Mouse (Mus musculus) liver, postnatal 0 days (tissue): Measurements from ENCODE around the gene Prdx4. TPM values are rescaled to one million over a fixed set of nuclear protein-coding genes. Genes with fewer than 3 reads are reported as not detected.
A peak's percentile ranks its signal among the peaks of the same experiment; 100 is the strongest.
"Not testable (repeated sequence)": the region's sequence is repeated elsewhere in the genome, so short reads cannot be mapped to it uniquely, and the experiment has no call there.

Experiments used
- ATAC-seq: fragments of 200-750 bp; cut with Nextera tagmentation; 2 replicates; pipeline ENCODE4 v1.8.0; 2017; ENCODE audit warnings: mild to moderate bottlenecking, moderate library complexity
- DNase-seq: peaks from one replicate; pipeline ENCODE4 v3.0.0-alpha.2; 2016
- H3K27ac ChIP-seq: fragments of 300-500 bp; sonication (generic); 2 replicates; pipeline ENCODE4 v1.5.1; 2014; ENCODE audit warnings: antibody characterized with exemption, moderate library complexity, mild to moderate bottlenecking, low read depth
- H3K27me3 ChIP-seq: fragments of 300-500 bp; sonication (generic); 2 replicates; pipeline ENCODE4 v1.6.1; 2014; ENCODE audit warnings: low read length, control low read depth, mixed read lengths; ENCODE audit not compliant: insufficient read depth
- H3K36me3 ChIP-seq: fragments of 300-500 bp; sonication (generic); replicated peaks from 2 replicates; pipeline ENCODE4 v1.6.1; 2014; ENCODE audit warnings: mild to moderate bottlenecking, control low read depth, low read length, moderate library complexity, mixed read lengths; ENCODE audit not compliant: insufficient read depth
- H3K4me1 ChIP-seq: fragments of 300-500 bp; sonication (generic); 2 replicates; pipeline ENCODE4 v1.6.1; 2014; ENCODE audit warnings: antibody characterized with exemption, mild to moderate bottlenecking, control low read depth; ENCODE audit not compliant: insufficient read depth
- H3K4me2 ChIP-seq: fragments of 300-500 bp; sonication (generic); 2 replicates; pipeline ENCODE4 v1.6.1; 2014; ENCODE audit warnings: low read depth, mild to moderate bottlenecking, low read length, moderate library complexity, mixed read lengths
- H3K4me3 ChIP-seq: fragments of 300-500 bp; sonication (generic); 2 replicates; pipeline ENCODE4 v1.5.1; 2014; ENCODE audit warnings: low read depth, low read length
- H3K9ac ChIP-seq: fragments of 300-500 bp; sonication (generic); replicated peaks from 2 replicates; pipeline ENCODE4 v1.6.1; 2014; ENCODE audit warnings: mild to moderate bottlenecking, moderate library complexity
- H3K9me3 ChIP-seq: fragments of 300-500 bp; sonication (generic); 2 replicates; pipeline ENCODE4 v1.6.1; 2016; ENCODE audit warnings: mild to moderate bottlenecking, control low read depth, low read length, mixed read lengths
- CTCF ChIP-seq: sonication (generic); IDR thresholded peaks from 2 replicates; pipeline ENCODE4 v1.5.1; 2016; ENCODE audit warnings: antibody characterized with exemption, low read depth
- EP300 ChIP-seq: IDR thresholded peaks from 2 replicates; pipeline ENCODE4 v1.6.1; 2016; ENCODE audit warnings: antibody characterized with exemption, low read depth, mild to moderate bottlenecking
- WGBS: fragments of 180-500 bp; shearing (Covaris S2); extraction: QIAGEN DNeasy Blood & Tissue Kit; methylation state at CpG from one replicate; pipeline ENCODE4 v1.1.7; 2014; ENCODE audit not compliant: insufficient replicate concordance; 5-methylcytosine and 5-hydroxymethylcytosine counted together
- polyA plus RNA-seq: library from polyadenylated mRNA; unstranded; fragments of >200 nt; fragmentation: Nextera tagmentation; extraction: Ambion mirVana; gene quantifications from 2 replicates; pipeline ENCODE4 v1.2.1, GENCODE M21; 2015

The Prdx4 gene
- polyA plus RNA-seq: 234 and 235 TPM in 2 replicates

DNA sequence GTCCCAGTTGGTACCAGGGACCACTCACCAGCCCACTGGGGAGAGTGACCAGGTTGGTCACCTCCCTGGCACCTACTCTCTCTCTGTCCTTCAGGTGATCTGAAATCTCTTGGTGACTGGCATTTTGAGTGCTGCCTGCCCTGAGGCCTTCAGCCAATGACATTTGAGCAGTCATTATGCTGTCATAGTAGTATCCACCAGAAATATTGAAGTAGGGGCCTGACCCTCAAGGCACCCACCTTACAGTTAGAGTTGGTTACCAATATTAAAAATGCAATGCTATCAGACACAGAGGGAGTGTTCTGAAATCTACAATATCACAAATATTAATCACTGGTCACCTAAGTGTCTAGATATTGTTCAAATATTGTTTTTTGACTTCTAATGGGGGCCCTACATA lies at the start of gene Prdx4:
Gene Prdx4 (minus strand): TSS at position 101 of the 400 bp plus-strand sequence.
- Histone ChIP-seq H3K4me2 (no peak within 1 kb of the TSS), H3K27me3 (no peaks in the 10 kb centered on the region), H3K4me1 (no peaks in the 10 kb centered on the region), H3K9ac (no peak within 1 kb of the TSS), H3K4me3 (no peak within 1 kb of the TSS), H3K9me3 (no peaks in the 10 kb centered on the region), H3K36me3 (no peaks in the 10 kb centered on the region), H3K27ac (no peak within 1 kb of the TSS)
- TF ChIP-seq CTCF (no peak), EP300 (no peak)
- no peak for DNase-seq
- ATAC-seq: no peak

DNA sequence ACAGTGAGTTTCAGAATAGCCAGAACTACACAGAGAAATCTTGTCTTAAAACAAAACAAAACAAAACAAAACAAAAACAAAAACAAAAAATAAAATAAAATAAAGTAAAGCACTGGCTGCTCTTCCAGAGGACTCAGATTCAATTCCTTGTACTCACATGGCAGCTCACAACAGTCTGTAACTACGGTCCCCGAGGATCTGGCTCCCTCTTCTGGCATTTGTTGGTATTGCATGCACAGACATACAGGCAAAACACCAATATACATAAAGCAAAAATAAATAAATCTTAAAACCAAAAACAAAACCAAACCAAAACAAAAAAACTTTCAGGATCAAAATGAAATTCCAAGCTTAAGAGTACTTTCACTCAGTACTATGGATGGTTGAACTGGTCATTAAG lies 36.0 kb upstream of the Prdx4 start:
- no peak overlapping the region for H3K4me2 ChIP-seq
- TF ChIP-seq EP300 (no peak), CTCF (peak; percentile 73)
- ATAC-seq (no peak), DNase-seq (peak; percentile 48)
- no peak overlapping the region for H3K9ac ChIP-seq
- H3K27me3 ChIP-seq: no peaks in the 10 kb centered on the region
- H3K27ac ChIP-seq: no peak overlapping the region
- no peaks in the 10 kb centered on the region for H3K4me1 ChIP-seq
- H3K9me3 ChIP-seq: no peaks in the 10 kb centered on the region
- H3K4me3 ChIP-seq: no peak overlapping the region
- no peaks in the 10 kb centered on the region for H3K36me3 ChIP-seq
- 13% methylated on average over 2 of the region's 2 CpGs for WGBS

DNA sequence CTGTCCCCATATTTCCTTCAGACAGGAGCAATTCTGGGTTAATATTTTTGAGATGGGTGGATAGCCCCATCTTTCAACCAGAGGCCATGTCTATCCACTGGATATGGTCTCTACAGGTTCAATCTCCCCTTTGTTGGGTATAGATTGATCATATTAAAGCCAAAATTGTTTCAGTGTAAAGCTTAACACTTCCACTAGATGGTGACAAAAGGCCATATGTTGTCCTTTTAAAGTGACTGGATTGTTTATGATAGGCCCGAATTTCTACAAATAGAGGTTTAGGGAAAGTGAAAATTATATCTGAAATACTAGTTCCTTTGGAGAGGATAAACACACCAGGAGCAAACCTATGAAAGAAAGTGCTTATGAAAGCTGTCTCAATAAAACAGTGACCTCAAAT lies 34.9 kb upstream of the Prdx4 start:
- Histone ChIP-seq H3K4me2 (no peak overlapping the region), H3K4me3 (no peak overlapping the region), H3K27me3 (no peaks in the 10 kb centered on the region), H3K9me3 (no peaks in the 10 kb centered on the region), H3K36me3 (no peaks in the 10 kb centered on the region), H3K27ac (no peak overlapping the region), H3K9ac (no peak overlapping the region), H3K4me1 (no peaks in the 10 kb centered on the region)
- ATAC-seq (no peak), DNase-seq (no peak)
- TF ChIP-seq EP300 (no peak), CTCF (peak; percentile 45)
- WGBS: 51% methylated on average over 1 of the region's 1 CpGs

DNA sequence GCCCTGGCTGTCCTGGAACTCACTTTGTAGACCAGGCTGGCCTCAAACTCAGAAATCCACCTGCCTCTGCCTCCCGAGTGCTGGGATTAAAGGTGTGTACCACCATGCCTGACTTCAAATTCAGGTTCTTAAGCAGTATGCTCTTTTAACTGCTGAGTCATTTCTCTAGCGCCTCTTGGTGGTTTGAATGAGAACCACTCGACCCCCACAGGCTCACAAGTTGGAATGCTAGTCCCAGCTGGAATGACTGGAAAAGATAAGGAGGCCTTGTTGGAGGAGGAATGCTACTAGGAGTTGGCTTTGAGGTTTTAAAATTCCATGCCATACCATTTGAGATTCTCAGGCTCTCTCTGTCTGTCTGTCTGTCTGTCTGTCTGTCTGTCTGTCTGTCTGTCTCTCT lies 29.6 kb upstream of the Prdx4 start:
- H3K27ac ChIP-seq, DNase-seq, H3K4me2 ChIP-seq, ATAC-seq, H3K9ac ChIP-seq, H3K27me3 ChIP-seq, H3K4me1 ChIP-seq, H3K36me3 ChIP-seq, H3K4me3 ChIP-seq, H3K9me3 ChIP-seq: not testable (repeated sequence)
- WGBS: 38% methylated on average over 3 of the region's 3 CpGs

DNA sequence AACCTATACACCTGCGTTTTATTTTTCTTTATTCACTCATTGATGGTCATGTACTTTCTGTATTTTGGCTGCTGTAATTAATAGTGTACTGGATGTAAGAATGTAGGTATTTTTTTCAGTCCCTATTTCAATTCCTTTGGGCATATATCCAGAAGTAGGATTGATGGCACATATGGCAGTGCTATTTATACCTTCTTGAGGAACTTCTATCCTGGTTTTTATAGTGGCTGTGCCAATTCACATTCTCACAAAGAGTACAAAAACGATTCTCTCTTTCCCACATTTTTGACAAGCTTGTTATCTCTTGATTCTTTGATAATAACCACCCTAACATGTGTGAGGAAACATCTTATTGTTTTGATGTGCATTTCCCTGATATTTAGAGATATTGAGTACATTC lies 24.5 kb upstream of the Prdx4 start:
- ATAC-seq (no peak), DNase-seq (no peak)
- no peaks in the 10 kb centered on the region for H3K36me3 ChIP-seq
- H3K4me3 ChIP-seq: no peak overlapping the region
- H3K4me1 ChIP-seq: no peaks in the 10 kb centered on the region
- H3K9ac ChIP-seq: no peak overlapping the region
- no peak overlapping the region for H3K4me2 ChIP-seq
- whole genome bisulfite sequencing: 49% methylated on average over 2 of the region's 2 CpGs
- TF ChIP-seq EP300 (no peak), CTCF (no peak)
- H3K9me3 ChIP-seq: no peaks in the 10 kb centered on the region
- H3K27ac ChIP-seq: no peak overlapping the region
- H3K27me3 ChIP-seq: no peaks in the 10 kb centered on the region

DNA sequence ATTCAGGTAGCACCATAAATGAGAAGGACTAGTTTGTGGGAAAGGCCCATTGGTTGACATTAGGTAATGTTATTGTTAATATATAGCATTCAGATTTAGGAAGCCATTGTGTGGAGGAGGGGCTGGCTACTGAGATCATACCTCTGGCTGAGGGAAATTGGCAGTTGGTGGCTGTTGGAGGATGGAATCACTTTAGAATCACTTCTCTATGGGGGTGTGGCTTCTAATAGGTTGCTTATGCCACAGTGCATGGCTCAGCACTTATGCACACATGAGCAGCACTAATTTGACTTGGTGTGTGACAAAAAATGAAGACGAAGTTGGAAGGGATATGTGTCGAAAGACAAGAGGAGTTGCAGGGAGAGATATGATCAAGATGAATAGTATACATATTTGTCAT lies 5.7 kb upstream of the Prdx4 start:
- Histone ChIP-seq H3K4me2 (no peak overlapping the region), H3K36me3 (no peaks in the 10 kb centered on the region), H3K9ac (no peak overlapping the region), H3K4me3 (no peak overlapping the region), H3K27me3 (no peaks in the 10 kb centered on the region), H3K9me3 (no peaks in the 10 kb centered on the region), H3K4me1 (no peaks in the 10 kb centered on the region), H3K27ac (no peak overlapping the region)
- ATAC-seq: no peak
- WGBS: 83% methylated on average over 2 of the region's 2 CpGs
- TF ChIP-seq CTCF: no peak
- TF ChIP-seq EP300: no peak
- no peak for DNase-seq
